Mouse (Mus musculus) kidney, embryonic 14.5 days (tissue): ENCODE results near the gene Pola2. TPM values are rescaled to one million over a fixed set of nuclear protein-coding genes. Genes with fewer than 3 reads are reported as not detected.
A peak's percentile ranks its signal among the peaks of the same experiment; 100 is the strongest.

Experiments
- ATAC-seq: fragments of 200-750 bp; cut with Nextera tagmentation; 2 replicates; pipeline ENCODE4 v1.8.0; 2017; ENCODE audit warnings: moderate number of reproducible peaks, mild to moderate bottlenecking, moderate TSS enrichment, moderate library complexity; ENCODE audit not compliant: low FRiP score, low TSS enrichment
- H3K27ac ChIP-seq: fragments of 300-500 bp; sonication (generic); 2 replicates; pipeline ENCODE4 v1.5.1; 2014; ENCODE audit warnings: low read depth, mild to moderate bottlenecking, low read length, moderate library complexity, mixed read lengths
- H3K27me3 ChIP-seq: fragments of 300-500 bp; sonication (generic); 2 replicates; pipeline ENCODE4 v1.6.1; 2014; ENCODE audit warnings: mild to moderate bottlenecking, low read length; ENCODE audit not compliant: control insufficient read depth, insufficient read depth
- H3K36me3 ChIP-seq: fragments of 300-500 bp; sonication (generic); 2 replicates; pipeline ENCODE4 v1.6.1; 2014; ENCODE audit warnings: low read length, mixed read lengths; ENCODE audit not compliant: control insufficient read depth, insufficient read depth
- H3K4me1 ChIP-seq: fragments of 300-500 bp; sonication (generic); 2 replicates; pipeline ENCODE4 v1.6.1; 2014; ENCODE audit warnings: low read length, mixed read lengths; ENCODE audit not compliant: control insufficient read depth, insufficient read depth
- H3K4me2 ChIP-seq: fragments of 300-500 bp; sonication (generic); replicated peaks from 2 replicates; pipeline ENCODE4 v1.6.1; 2014; ENCODE audit warnings: low read depth, mild to moderate bottlenecking, low read length
- H3K4me3 ChIP-seq: fragments of 300-500 bp; sonication (generic); 2 replicates; pipeline ENCODE4 v1.5.1; 2014; ENCODE audit warnings: mild to moderate bottlenecking, low read length
- H3K9ac ChIP-seq: fragments of 300-500 bp; sonication (generic); 2 replicates; pipeline ENCODE4 v1.6.1; 2014; ENCODE audit warnings: low read depth, mild to moderate bottlenecking, low read length, moderate library complexity
- H3K9me3 ChIP-seq: fragments of 300-500 bp; sonication (generic); 2 replicates; pipeline ENCODE4 v1.6.1; 2016; ENCODE audit warnings: low read length; ENCODE audit not compliant: control insufficient read depth
- WGBS: fragments of 180-500 bp; shearing (Covaris S2); extraction: QIAGEN DNeasy Blood & Tissue Kit; methylation state at CpG from one replicate; pipeline ENCODE4 v1.1.7; 2014; 5-methylcytosine and 5-hydroxymethylcytosine counted together
- polyA plus RNA-seq: library from polyadenylated mRNA; unstranded; fragments of >200 nt; fragmentation: Nextera tagmentation; extraction: Ambion mirVana; gene quantifications from 2 replicates; pipeline ENCODE4 v1.2.1, GENCODE M21; 2014

Pola2 gene
- polyA plus RNA-seq, 1 experiment from 2014 or later = 95.3 TPM

DNA sequence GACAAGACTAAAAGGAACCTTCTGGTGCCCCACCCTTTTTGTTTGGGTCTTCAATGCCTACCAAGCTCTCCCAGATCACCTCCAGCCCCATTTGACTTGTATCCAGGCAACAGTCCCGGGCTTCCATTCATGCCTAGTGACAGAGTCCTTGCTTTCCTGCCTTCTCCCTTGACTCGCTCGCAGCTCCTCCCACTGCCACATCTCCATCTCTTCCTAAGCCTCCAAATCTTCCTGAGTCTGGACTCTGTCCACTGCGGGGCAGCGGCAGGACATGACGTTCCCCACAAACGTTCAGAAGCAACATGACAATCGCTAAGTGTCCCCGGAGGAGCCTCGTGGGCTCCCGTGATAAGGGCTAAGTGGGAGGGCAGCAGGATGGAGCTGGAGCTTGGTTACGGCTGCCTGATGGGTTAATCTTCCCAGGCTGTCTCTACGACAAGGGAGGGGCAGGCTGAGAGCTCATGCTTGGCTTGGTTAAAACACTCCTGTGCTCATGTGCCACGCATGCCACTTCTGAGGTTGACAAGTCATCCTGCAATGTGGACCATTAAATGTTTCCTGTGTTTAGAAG, 26.1 kb downstream of the Pola2 start:
- 32% methylated on average over 14 of the region's 14 CpGs for WGBS
- Histone ChIP-seq H3K4me3 (no peak overlapping the region), H3K9me3 (no peaks in the 10 kb centered on the region), H3K4me2 (no peak overlapping the region), H3K27me3 (no peaks in the 10 kb centered on the region), H3K9ac (no peak overlapping the region), H3K36me3 (peaks cover 22% of the 10 kb centered on the region), H3K4me1 (peaks cover 28% of the 10 kb centered on the region), H3K27ac (no peak overlapping the region)
- ATAC-seq = no peak

DNA sequence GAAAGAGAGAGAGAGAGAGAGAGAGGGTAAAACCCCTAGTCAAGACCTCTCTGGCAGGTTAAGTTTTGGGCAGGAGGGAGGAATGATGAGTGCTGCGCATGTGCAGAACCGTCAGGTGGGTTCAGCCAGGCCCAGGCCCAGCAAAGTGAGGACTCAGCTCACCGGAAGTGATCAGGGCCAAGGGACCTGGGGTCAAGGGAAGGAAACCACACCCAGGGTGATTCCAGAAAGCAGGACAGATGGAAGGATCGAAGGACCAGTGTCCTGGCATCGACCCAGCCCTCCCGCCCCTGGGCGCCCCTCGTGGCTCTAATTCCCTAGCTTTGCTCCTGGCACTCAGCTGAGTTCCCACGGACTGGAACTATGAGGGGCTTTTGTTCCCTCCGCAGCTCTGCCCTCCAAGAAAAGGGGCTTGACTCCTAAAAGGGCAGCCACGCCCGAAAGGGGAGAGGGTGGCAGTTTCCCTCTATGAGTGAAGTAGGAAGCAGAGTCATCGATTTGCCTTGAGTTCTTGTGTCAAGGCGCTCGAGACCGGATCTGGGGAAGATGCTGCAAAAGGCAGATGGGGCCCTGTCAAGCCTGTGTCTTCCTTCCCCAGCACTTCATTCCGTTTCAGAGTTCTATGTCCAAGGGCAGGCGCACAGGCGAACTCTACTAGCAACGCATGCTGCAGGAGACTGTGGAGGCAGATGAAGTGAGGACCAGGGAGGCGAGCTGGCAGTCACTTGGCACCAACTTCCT, 26.7 kb downstream of the Pola2 start:
- peaks cover 17% of the 10 kb centered on the region for H3K36me3 ChIP-seq

DNA sequence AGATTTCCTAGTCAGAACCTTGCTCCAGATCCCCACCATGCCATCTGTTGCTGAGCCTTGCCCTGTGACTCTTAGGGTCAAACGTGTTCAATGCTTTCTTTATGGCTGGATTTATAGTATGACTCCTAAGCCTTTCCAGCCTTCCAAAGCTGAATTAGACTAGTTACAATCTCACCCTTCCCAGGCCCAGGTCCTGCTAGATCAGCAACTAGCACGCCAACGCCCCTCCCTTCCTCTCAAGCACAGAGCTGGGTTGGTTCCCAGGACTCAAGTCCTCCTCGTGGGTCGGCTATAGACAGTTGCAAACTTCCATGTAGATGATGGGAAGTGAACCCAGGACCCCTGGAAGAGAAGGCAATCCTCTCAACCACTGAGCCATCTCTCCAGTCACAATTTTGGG, 28.3 kb downstream of the Pola2 start:
- H3K9ac ChIP-seq = peak overlapping the region; percentile 28; the same call in 1 of the 2 replicates
- 67% methylated on average over 5 of the region's 5 CpGs for WGBS
- H3K36me3 ChIP-seq = peaks cover 8% of the 10 kb centered on the region; the same call in 1 of the 2 replicates
- no peak for ATAC-seq
- H3K27ac ChIP-seq = peak overlapping the region; percentile 65; the same call in 1 of the 2 replicates
- H3K9me3 ChIP-seq = no peaks in the 10 kb centered on the region
- H3K27me3 ChIP-seq = no peaks in the 10 kb centered on the region
- no peak overlapping the region for H3K4me3 ChIP-seq
- H3K4me2 ChIP-seq = no peak overlapping the region
- H3K4me1 ChIP-seq = peaks cover 28% of the 10 kb centered on the region

More for the DNA sequence above, 26.7 kb downstream of the Pola2 start:
- Histone ChIP-seq H3K9ac (no peak overlapping the region), H3K27me3 (no peaks in the 10 kb centered on the region), H3K9me3 (no peaks in the 10 kb centered on the region), H3K27ac (no peak overlapping the region), H3K4me2 (no peak overlapping the region), H3K4me1 (peaks cover 28% of the 10 kb centered on the region), H3K4me3 (no peak overlapping the region)
- 83% methylated on average over 21 of the region's 21 CpGs for WGBS
- no peak for ATAC-seq

DNA sequence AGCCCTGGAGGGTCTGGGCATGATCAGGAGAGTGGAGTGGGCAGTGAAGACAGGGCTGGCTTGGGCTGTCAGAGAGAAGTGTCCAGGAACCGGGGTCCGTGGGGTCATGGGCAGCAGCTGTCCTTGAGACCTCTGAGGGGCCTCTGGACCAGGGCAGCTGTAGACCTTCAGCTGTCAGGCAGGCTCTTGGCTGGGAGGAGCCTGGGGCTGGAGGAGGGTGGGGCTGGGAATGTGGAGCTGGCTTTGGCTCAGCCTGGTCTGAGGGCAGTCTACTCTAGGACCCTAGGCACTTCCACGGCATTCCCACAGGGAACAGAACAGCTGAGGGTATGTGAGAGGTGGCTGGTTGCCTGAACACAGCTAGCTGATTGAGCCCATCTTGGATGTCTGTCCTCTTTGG, 28.7 kb downstream of the Pola2 start:
- Histone ChIP-seq H3K9me3 (no peaks in the 10 kb centered on the region), H3K27me3 (no peaks in the 10 kb centered on the region), H3K4me2 (0 out of 2 replicates have a peak overlapping the region, but pooled peaks have one; percentile 15), H3K27ac (peak overlapping the region; percentile 65; the same call in 1 of the 2 replicates), H3K4me3 (no peak overlapping the region), H3K36me3 (peaks cover 6% of the 10 kb centered on the region; the same call in 1 of the 2 replicates), H3K4me1 (peaks cover 32% of the 10 kb centered on the region), H3K9ac (peak overlapping the region; percentile 28; the same call in 1 of the 2 replicates)
- 6% methylated on average over 3 of the region's 3 CpGs for WGBS
- peak; percentile 92 for ATAC-seq

DNA sequence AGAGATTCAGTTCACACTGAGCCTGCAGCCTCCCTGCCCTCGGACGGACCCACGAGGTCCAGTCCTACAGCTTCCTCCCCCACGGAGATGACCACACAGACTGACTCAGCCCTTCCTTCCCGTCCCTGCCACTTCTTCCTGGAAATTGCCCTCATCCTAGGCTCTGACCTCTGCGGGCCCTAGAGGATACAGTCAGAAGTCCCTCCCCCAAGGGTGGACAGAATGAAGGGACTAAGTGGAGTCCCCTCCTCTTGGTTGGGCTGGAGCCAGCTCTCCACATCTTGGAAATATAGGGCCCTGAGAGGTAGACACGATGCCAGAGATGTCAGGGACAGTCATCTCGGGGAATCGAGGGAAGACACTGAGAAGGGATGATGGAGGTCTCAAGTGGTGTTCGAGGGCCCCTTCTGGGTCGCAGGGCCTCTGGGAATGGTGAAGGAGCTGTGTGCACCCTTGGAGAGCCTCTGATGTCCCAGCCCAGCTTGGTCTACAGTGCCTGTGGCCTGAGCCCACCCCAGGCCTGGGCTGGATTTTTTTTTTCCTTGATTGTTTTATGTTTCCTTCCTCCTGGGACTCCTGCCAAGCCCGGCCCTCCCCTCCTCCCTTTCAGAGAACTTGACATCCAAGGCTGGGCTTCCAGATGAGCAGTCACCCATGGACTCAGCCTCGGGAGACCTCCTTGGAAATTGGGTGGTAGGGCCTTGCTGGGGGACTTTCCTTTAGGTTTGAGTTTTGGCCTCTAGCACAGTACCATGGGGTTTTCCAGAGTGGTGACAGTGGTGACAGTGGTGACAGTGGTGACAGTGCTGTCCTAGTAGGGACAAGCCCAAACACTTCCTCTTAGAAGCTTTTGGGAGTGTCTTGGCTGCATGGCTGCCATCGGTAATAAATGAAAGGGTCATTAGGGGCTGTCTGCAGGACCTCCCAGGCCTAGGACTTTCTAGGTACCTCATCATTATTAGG, 34.1 kb downstream of the Pola2 start:
- H3K9ac ChIP-seq = no peak overlapping the region
- peak; percentile 59 for ATAC-seq
- no peaks in the 10 kb centered on the region for H3K36me3 ChIP-seq
- peaks cover 35% of the 10 kb centered on the region for H3K4me1 ChIP-seq
- no peak overlapping the region; the same call in 1 of the 2 replicates for H3K4me2 ChIP-seq
- WGBS = 26% methylated on average over 14 of the region's 14 CpGs
- no peaks in the 10 kb centered on the region for H3K9me3 ChIP-seq
- no peaks in the 10 kb centered on the region for H3K27me3 ChIP-seq
- peak overlapping the region; percentile 67 for H3K27ac ChIP-seq
- H3K4me3 ChIP-seq = no peak overlapping the region

DNA sequence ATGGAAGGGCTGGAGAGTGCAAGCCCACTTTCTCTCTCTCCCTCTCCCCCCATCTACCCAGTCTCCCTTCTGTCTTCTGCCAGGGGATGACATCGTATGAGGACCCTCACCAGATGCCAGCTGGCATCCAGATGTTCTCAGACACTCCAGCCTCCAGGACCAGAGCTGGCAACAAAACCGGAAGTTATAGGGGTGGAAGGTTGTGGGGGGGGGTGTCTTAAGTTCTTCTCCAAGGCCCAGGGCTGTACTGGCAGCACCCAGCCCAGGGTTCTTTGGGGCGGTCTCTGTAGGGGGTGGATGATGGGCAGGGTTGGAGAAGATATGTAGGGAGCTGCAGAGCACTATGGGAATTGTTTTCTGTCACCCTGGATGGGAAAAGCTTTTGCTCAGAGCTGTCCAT, 35.5 kb downstream of the Pola2 start:
- ATAC-seq = no peak
- Histone ChIP-seq H3K27me3 (no peaks in the 10 kb centered on the region), H3K36me3 (no peaks in the 10 kb centered on the region), H3K9me3 (no peaks in the 10 kb centered on the region), H3K4me2 (no peak overlapping the region), H3K27ac (peak overlapping the region; percentile 67; the same call in 1 of the 2 replicates), H3K4me1 (peaks cover 32% of the 10 kb centered on the region), H3K9ac (no peak overlapping the region), H3K4me3 (no peak overlapping the region)
- WGBS = 55% methylated on average over 3 of the region's 3 CpGs

DNA sequence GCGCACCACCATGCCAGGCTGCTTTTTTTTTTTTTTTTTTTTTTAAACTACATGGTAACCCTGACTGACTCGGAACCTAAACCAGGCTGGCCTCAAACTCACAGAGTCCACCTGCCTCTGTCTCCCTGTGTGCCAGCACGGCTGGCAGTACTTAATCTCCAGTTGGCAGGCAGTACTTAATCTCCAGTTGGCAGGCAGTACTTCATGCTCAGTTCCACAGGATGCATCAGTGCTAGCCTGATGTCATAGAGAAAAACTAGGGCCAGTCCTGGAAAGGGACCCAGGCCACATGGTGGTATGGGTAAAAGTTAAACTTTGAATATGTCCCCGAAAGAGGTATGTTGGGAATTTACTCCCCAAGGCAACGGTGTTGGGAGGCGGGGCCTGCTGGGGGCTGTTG, 35.9 kb downstream of the Pola2 start:
- Histone ChIP-seq H3K4me3 (no peak overlapping the region), H3K9ac (no peak overlapping the region), H3K9me3 (no peaks in the 10 kb centered on the region), H3K4me1 (peaks cover 32% of the 10 kb centered on the region), H3K27ac (no peak overlapping the region), H3K4me2 (no peak overlapping the region), H3K27me3 (no peaks in the 10 kb centered on the region), H3K36me3 (no peaks in the 10 kb centered on the region)
- ATAC-seq = no peak
- 57% methylated on average over 6 of the region's 6 CpGs for WGBS

DNA sequence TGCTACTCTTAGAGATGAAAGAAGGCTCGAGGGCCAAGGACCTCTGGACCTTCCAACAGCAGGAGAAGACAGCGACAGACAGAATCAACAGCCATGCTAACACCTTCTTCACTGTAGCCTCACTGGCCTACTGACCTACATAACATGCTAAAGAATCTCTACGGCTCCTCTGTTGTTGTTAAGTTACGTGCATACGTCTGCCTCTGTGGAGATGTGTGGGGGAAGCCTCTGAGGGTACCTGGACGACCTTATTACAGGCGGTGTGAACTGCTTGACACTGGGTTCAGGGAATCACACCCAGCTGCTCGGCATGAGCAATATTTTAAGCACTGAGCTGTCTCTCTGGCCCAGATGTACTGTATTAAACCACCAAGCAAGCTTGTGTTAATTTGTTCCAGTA, 36.5 kb downstream of the Pola2 start:
- 52% methylated on average over 8 of the region's 8 CpGs for WGBS
- no peak for ATAC-seq
- peaks cover 32% of the 10 kb centered on the region for H3K4me1 ChIP-seq

More for the DNA sequence above, 36.5 kb downstream of the Pola2 start:
- Histone ChIP-seq H3K9ac (no peak overlapping the region), H3K4me2 (no peak overlapping the region), H3K36me3 (no peaks in the 10 kb centered on the region), H3K27ac (no peak overlapping the region), H3K9me3 (no peaks in the 10 kb centered on the region), H3K27me3 (no peaks in the 10 kb centered on the region), H3K4me3 (no peak overlapping the region)
